Mouse (Mus musculus) spleen, adult 18-20 months (tissue): ENCODE results near the gene Slc9a9.

Source experiments
- DNase-seq, 2 experiments: peaks; one replicate each; pipeline ENCODE4 v3.0.0; 2022; ENCODE audit warnings: mixed read lengths in 2 of 2

Gene Slc9a9

DNA sequence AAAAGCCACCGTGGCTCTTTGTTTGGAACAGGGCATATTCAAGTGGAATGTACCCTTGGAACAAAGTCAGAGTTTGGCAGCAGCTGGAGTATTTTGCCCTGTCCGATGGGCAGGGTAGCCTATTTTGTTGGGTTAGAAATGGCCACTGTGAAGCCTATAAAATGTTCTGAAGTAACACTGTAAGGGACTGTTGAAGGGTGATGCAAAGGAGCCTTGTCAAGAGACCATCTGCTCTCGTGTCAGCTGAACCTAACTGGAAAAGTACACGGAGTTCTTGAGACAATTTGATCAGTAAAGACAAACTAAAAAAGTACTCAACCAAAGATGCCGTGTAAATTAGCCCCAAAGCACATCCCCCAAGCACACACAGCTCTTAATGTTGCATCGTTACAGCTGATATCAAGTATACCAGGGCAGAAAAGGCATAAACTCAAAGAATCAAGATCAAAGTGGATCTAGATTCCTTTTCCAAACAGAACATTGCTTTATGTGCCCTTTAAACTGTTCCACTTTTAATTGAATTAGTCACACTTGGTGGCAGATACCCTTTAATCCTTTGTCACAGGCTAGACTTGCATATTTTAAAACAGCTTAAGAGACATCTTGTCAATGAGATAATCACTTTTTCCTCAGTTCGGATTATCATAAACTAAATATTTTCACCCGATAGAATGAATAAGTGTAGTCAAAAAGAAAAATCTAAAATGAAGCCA is 416.6 kb downstream of the Slc9a9 start:
- DNase-seq: no peak

DNA sequence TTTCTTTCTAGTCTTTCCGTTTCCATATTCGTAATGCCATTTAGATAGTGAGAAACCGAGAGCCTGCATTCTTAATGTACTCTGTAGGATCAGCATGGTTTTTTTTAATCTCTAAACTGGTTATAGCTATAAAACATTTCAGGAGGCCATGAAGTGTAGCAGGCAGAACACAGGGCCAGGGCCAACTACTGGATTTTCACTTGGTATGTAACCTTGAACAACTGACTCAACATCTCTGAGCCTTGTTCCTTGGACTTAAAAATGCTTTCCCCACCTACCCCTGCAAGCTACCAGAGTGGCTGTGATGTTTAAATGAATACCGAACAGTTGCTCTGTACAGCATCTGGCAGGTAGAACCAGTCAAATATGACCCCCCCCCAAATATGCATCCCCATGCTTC is 418.5 kb downstream of the Slc9a9 start:
- no peak for DNase-seq

DNA sequence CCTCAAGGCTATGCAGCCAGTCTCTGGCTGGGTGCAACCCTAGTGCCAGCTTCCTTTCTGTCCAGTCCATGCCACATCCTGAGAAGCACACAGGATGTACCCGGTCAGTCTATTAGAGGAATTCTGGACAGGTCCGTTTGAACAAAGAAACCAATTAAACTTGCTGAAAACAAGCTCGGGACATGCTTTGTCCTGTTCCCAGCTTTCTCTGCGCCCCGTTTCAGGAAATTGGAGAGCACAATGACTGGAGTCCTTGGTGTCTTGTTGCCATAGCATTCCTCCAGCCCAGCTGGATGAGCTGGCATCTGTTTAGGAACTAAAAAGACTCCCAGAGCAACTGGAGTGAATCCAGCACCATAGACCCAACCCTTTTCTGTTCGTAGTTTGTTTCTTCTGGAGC is 419.3 kb downstream of the Slc9a9 start:
- DNase-seq: no peak

DNA sequence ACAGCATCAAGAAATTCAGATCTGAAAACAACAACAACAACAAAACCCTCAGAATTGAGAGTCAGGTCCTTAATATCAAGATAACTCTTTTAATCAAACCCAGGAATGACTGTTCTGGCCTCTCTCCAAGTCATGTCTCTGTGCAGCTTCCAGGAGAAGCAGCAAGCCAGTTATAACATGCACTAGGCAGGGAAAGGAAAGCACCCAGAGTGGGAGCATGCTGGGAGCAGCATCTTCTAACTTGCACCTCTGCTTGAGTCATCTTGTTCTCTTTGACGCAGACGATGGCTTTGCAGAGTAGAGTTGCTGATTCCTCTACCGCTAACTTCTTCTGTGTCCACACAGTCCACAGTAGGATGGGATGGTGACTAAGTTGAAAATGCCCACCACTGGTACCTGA is 426.8 kb downstream of the Slc9a9 start:
- no peak for DNase-seq

DNA sequence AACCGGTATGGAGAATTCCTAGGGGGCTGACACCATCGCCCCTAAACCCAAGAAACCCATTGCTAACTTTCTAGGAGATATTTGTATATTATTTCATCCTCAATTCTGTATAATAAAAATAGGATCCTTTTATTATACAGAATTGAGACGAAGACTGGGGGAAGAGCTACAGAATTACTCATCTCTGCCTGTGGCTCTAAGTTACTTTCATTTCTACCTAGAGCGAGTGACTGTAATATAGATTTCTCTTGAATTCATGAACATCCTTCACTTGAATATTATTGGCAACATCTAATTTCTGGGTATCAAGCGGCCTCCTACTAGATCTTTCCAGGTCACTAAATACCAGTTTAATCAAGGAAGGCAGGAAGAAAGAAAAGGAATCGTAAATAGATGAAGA is 436.1 kb downstream of the Slc9a9 start:
- DNase-seq: no peak

DNA sequence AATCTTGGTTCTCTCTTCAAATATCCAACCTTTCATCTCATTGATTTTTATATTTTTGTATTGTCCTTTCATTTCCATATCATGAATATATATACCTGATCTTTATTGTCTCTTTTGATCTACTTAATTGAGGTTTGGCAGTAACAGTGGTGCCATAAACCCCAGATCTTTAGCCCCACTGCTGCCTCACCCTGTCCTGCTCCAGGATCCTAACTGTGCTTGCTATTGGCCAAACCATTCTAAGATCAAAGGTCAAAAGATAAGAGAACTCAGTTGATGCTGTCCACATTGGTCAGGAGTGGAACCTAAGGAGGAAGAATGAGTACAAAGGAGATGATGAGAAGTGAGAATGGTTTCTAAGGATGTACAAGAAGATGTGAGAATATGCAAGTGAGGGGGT is 440.1 kb downstream of the Slc9a9 start:
- no peak for DNase-seq

DNA sequence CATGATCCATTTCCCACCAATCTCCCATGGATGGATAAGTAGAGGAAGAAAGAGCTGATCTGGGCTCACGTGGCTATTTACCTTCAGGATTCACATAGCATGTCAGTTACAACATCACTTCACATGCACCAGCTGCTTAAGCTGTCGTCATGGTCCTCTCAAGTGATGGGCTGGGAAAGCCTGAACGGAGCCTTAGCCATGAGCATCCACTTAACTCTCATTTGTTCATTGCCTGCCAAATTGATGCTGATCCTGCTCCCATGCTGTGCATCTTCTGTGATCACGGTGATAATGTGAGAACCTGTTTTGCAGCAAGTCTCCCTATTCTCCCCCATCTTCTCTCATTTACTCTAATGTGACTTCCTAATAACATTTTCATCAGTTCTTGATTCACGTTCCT is 441.1 kb downstream of the Slc9a9 start:
- DNase-seq: no peak

DNA sequence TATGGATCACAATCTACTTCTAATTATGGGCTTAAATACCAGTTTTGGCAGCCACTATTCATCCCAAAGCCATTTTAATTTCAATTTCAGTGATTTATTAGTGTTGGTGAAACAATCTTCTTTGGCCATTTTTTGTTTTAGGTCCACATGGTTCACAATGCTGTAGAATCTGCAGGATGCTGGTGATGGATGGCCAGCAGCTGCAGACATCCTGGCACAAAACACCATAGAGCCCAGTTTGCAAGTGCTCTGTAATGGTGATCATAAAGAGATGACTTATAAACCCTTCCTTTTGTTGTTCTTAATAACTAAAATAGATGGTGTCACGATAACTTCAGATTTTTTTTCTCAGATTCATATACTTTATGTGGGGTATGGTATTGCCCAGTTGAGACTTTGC is 442.0 kb downstream of the Slc9a9 start:
- DNase-seq: no peak

DNA sequence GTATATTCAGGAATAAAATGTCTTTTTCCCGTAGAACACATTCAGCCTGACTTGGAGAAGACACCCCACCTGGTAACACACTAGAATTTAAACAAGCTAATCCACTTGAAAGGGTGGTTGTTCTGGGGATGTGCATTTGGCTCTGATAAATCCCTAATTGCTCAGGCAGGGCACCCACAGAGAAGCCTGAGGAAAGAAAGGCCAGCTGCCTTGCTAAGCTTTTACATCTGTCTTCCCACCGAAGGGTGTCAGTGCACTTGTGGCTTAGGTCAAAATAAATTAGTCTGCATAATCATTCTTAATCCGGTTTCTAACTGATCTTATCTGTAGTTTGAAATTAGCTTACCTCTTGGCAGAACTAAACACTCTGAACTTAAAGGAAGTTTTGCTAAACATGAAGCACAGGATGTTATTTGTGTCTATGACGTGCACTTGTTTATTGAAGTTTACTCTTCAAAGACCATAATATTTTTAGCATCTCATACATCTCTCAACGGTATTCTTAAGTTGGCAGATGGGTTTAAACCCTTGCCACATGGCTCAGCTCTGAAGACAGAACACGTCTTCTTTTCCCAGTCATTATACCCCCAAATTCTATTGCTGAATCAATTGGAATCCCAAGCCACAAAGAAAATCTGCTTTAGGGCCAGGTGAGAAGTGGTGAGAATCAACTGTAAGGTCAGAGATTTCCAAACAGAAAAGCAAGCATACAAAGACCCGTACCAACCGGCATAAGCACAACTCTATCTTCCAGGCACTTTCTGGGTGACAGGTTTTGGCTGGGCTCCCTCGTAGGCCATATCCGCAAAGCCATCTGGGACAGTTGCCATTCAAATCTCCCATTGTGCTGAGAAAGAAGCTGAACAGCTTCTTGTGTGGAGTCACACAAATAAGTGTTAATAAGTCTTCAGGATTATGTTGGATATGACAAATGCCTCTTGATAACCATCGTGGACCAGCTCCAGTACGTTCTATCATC is 443.7 kb downstream of the Slc9a9 start:
- DNase-seq: no peak

DNA sequence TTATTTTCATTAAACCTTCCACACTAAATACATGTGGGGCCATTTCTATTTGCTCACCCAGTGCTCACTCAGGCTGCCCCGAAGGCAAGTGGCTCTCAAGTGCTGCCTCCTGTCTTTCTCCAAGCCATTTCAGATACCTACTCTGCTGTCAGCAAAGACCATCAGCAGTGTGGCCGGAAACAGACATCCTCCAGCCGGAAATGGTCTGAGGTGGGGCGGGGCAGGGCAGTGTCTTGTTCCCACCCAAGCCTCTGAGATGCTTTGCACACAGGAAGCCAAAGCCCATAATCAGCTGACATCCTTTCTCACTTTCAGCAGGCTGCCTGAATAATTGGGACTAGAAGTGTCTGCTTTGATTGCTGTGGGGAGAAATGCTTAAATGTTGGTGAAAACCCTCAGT is 450.4 kb downstream of the Slc9a9 start:
- DNase-seq: peak; percentile 2 to 10

DNA sequence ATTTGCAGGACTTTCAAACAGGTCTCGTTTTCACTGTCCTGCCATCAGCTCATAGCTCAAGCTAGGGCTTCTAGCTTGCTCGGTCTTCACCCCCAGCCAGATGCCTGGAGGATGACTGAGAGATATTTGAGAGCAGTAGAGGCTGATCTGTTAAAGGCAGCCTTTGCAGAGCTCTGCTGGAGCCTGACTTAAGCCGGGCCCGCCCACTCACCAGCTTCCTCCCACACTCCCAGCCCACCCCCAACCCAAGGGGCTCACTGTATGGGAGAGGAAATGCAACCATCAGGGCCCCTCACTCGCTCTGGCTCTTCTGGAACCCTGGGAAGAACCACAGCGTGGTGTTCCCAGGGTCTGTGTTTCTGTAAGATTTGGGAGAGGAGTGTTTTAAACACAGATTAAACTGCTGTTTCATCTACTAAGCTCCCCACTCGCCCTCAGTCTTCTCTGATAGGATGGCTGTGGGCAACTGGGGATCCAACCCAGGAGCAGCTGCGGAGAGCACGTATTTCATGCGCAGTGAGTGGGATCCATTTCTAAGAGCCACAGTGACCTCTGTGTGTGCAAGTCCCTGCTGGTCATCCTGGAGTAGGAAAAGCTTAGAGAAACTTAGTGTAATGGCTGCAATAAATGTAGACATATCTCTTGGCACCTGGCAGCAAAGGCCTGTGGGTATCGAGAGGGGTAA is 451.6 kb downstream of the Slc9a9 start:
- DNase-seq: no peak

DNA sequence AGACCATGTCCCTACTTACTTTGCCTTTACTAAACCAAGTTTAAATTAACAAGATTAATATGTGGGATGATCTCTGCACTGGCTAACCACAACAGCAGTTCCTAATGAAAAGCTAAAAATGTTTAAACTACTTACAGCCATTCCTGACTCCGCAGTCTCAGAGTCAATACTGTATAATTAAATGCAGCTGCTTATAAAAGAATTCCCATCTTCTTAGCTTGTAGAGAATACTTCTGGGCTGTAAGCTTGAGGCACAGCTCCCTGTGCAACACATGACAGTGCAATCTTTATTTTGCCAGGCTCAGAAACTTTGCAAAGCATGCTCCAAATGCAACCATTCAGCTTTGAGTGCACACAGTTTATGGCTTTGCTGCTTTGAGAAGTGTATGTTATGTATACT is 456.0 kb downstream of the Slc9a9 start:
- DNase-seq: no peak

DNA sequence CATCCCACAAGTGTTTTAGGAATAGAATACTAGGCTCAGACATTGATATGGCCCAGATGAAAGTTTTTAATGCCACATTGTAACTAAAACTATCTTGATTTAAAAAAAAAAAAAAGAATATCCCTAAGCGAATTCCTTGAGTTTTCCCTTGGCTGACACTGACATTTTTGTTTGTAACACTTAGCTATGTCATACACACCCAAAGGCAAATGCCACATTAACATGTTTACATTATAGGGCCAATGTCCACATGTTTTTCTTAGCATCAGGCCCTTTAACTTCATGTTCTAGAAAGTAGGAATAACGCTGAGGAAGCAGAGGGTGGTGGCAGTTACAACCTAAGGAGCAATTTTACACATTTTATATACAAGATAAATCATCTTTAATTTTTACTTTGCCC is 458.1 kb downstream of the Slc9a9 start:
- DNase-seq: no peak

DNA sequence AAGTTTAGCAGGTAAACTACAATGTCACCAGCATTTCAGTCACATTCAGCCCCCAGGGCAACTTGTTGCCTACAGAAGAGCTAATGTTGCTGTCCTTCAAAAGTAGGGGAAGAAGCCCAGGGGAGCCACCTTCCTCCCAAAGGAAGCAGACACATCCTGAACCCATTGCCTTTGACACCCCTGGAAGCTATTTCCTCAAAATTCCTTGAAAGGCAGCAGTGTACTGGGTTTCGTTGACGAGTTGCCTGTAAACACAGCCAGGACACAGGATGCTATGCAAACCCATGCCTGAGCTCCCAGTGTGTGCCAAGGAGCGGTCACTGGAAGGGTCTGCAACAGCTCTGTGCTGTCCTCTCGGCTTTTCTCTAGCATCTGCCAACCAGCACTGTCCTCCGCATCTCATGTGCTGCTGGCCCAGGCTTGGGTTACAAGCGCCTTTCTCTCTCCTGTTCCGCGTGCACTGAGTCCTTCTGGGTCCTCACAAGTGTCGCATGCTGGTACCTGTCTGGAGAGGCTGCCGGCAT is 479.6 kb downstream of the Slc9a9 start:
- no peak for DNase-seq

DNA sequence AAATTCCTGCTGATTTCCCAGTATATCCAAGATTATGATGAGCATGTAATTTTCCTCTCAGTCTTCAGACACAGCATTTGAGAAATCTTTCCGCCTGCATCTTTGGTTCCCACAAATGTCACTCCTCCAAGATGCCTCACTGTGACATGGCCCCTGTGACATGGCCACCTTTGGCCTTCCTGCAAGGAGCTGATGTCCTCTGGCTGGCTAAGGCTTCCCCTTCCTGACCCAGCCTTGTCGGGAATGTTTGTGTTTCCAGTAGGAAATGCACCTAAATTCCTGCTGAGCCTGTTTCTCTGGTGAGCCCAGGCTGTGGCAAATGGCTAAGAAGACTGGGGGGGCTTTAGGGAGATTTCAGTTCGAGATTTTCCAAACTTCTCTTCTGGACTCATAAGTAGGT is 480.4 kb downstream of the Slc9a9 start:
- no peak for DNase-seq

DNA sequence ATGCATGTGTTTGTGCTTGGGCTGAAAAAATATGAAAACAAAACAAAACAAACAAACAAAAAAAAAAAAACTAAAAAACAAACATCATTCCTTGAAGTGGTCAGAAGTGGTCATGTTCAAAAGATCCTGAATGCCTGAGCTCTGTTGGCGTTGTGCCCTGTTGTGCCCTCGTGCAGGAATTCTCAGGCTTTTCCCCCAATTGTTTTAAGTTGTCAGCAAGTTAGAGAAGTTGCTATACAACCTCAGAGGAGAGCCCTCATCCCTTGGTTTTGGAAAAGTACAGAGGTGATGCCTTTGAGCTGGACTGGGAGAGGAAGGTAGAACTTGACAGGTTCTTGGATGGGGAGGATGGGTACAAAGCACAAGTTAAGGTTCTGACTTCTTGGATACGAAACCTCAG is 480.9 kb downstream of the Slc9a9 start:
- DNase-seq: no peak

DNA sequence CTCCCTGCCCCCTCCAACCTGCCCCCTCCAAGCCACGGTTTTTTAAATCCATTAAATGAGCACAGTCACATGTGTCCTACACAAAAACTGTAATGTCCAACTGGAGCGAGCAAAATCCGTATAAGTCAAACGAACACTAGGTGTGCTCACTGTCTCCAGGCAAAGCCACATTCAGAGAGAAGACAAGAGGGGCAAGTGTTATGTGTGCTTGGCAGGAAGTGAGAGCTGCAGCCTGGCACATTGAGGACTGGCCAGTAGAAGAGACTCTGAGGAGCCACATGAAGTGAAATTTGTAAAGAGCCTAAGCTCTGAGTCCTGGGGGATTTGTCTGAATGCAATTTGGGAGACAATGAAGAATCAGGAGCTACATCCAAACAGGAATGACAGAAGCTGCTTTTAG is 481.3 kb downstream of the Slc9a9 start:
- no peak for DNase-seq

DNA sequence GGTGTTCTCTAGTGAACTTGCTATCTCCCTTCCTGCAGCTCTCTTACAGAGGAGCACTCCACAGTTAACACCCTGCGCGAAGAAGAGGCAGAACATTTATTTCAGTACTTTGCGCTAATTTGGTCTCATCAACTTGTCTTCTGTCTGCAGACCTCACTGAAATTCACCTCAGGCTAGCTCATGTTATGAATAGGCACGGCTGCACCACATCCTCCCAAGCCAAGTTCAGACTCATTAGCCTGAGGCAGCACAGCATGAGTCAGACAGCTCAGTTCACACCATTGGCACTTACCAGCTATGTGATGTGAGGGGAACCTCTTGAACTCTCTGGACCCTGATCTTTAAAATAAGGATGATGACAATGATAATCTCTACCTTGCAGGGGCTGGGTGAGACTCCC is 482.0 kb downstream of the Slc9a9 start:
- no peak for DNase-seq

DNA sequence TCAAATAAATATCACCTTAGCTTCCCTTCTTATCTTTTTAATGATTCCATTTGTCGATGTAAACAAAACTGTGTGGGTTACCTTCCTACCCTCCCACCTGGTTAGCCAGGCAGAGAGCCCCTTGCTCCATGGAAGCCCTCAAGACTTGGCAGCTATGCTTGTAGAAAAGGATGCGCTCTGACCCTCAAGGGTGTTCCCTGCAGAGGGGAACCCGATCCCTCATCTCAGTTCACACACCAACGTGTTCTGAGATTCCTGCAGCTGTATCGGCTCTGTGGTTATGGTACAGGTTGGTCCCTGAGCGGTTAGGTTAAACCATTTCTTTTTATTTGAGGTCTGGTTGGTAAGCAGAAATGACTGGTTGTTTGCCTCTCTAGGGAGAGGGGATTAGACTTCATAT is 484.3 kb downstream of the Slc9a9 start:
- DNase-seq: no peak

DNA sequence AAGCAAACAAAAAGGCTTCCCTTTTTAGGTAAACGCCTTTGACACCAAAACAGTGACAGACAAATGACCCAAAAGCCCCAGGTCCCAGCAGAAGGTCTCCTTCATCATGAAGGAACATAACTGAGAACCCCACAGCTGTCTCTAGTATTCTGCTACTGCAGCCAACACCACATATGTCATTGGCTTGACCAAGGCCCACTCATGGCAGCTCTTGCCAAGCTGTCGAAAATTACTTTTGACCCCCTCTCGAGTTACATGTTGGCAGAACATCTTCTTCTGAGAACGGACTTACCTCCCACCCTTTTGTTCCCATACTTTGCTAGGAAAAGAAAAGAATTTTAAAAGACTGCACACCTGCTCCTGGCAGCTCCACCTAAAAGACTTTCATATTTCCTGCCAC is 488.2 kb downstream of the Slc9a9 start:
- no peak for DNase-seq

DNA sequence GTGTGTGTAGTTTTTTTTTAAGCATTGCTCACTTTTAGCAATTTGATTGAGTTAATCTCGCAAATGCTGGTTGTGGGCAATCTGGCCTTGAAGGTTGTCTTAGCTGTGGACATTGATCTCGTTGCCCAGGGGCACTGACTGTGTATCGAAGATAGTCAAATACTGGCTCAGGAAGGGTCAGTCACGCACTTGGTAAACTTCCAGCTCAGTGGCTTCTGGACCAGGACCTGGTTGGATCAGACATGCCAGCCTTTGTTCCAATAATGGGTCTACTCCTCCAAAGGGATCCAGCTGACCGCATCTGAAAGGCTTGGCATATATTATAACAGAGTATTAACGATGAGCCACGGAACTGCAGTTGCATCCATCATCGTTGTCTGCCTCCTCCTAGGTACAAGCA is 489.2 kb downstream of the Slc9a9 start:
- DNase-seq: no peak

DNA sequence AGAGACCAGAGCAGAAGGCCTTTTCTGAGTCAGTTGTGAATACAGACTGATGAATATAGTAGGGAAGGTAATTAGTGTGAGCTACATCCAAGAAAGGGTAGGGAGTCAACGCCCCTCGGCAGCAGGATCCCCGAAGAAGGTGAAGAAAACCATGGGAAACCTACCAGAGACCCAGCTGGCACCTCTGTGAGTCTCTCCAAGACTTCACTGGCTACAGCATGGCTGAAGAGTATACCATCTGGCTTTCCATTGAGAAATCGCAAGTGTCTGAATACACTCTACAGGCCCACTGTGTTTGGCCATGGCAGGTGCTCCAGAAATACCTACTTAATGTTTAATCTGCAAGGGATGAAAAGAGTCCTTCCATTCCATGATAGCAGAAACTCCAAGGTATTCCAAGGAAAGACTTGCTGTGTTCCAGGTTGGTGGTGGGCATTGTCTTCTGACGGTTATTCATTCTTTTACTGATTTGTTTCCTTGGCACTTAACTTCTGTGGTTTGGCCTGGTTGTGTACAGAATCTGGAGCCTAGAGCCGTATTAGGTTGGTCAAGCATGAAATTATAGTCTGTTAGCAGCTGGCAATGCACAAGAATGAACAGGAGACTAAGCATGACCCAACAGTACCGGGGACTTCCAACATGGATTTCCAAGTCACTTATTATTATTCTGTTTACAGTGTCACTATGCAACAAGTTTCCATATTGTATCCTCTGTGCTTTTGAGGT is 491.0 kb downstream of the Slc9a9 start:
- no peak for DNase-seq

DNA sequence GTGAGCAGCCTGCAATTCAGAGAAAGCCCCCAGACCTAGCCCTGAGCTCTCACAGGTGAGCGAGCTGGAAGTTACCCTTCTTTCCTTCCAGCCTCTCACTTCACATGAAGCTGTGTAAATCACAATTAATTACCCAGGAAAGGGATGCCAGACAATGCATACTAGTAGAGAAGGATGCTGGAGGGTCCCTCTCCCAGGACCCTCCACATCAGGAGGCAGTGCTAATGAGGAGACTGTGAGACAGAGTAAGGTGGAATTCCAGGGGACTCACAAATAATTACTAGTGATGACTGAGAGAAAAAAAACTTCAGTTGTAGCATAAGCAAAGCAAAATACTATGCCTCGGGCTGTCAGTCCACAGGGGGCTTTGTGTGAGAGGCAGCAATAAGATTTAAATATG is 492.0 kb downstream of the Slc9a9 start:
- DNase-seq: no peak
